Comparison of ENCODE assay signal across 8 mouse cellular contexts in genomic region chr8:95137201-95137600, GRCm38 (mm10). TPM values are rescaled to one million over a fixed set of nuclear protein-coding genes. Genes with fewer than 3 reads are reported as not detected.
DNase-seq lines count a peak whose midpoint lies in the region; ATAC-seq and TF ChIP-seq lines count a peak whose summit lies in the region.

No protein-coding gene starts in this region.

- intact Hi-C loops in heart, adult 2 months (cut with DNase I): no loop called here
- intact Hi-C loops in heart, postnatal 10 days (cut with DNase I): no loop called here

- DNase-seq in heart, adult 2 months: no peak
- DNase-seq in heart, postnatal 10 days: no peak
- DNase-seq in hindbrain, embryonic 10.5 days (ENCODE audit: low spot score): no peak
- no peak for DNase-seq in liver, postnatal 0 days
- no peak for DNase-seq in embryo, embryonic 9.5 days (ENCODE audit: extremely low spot score)
- no peak for DNase-seq in natural killer cell, adult 2 months (ENCODE audit: low spot score in 2 of 2)
- DNase-seq in testis, postnatal 14 days (ENCODE audit: low spot score): no peak

- no peak for TF ChIP-seq CTCF in heart, adult 2 months (IDR thresholded peaks at IDR 0.05)
- no peak for TF ChIP-seq CTCF in ES-Bruce4 (IDR thresholded peaks at IDR 0.05; ENCODE audit: low read depth, low read length)
- TF ChIP-seq CTCF in liver, postnatal 0 days (IDR thresholded peaks at IDR 0.05; ENCODE audit: low read depth): no peak

- H3K36me3 ChIP-seq in heart, adult 2 months (ENCODE audit: control insufficient read depth, insufficient read depth, low read length): peaks cover 5% of the 10 kb centered on the region
- H3K36me3 ChIP-seq in ES-Bruce4 (ENCODE audit: control insufficient read depth, insufficient read depth, low read length, poor library complexity, severe bottlenecking): no peaks in the 10 kb centered on the region
- no peaks in the 10 kb centered on the region for H3K36me3 ChIP-seq in hindbrain, embryonic 10.5 days
- H3K36me3 ChIP-seq in liver, postnatal 0 days (replicated peaks; ENCODE audit: insufficient read depth, low read length): no peaks in the 10 kb centered on the region

- H3K4me1 ChIP-seq in heart, adult 2 months (ENCODE audit: control insufficient read depth, insufficient read depth, low read length): peaks cover 21% of the 10 kb centered on the region
- H3K4me1 ChIP-seq in ES-Bruce4 (ENCODE audit: control insufficient read depth, insufficient read depth, low read length): peaks cover 7% of the 10 kb centered on the region
- peaks cover 39% of the 10 kb centered on the region for H3K4me1 ChIP-seq in hindbrain, embryonic 10.5 days (replicated peaks)
- peaks cover 21% of the 10 kb centered on the region for H3K4me1 ChIP-seq in liver, postnatal 0 days (ENCODE audit: insufficient read depth)

- H3K27ac ChIP-seq in heart, adult 2 months: peak overlapping the region; percentile 99
- H3K27ac ChIP-seq in ES-Bruce4 (ENCODE audit: insufficient read depth, low read length): peak overlapping the region; percentile 49
- no peak overlapping the region for H3K27ac ChIP-seq in hindbrain, embryonic 10.5 days
- H3K27ac ChIP-seq in liver, postnatal 0 days (ENCODE audit: low read depth): peak overlapping the region; percentile 76

- TF ChIP-seq EP300 in heart, adult 2 months (IDR thresholded peaks at IDR 0.05; ENCODE audit: insufficient read depth, low read depth, low read length): no peak
- TF ChIP-seq EP300 in ES-Bruce4 (IDR thresholded peaks at IDR 0.05; ENCODE audit: insufficient read depth, low read depth, low read length): no peak
- TF ChIP-seq EP300 in liver, postnatal 0 days (IDR thresholded peaks at IDR 0.05; ENCODE audit: low read depth): no peak

- peak overlapping the region; percentile 34 for H3K9ac ChIP-seq in heart, adult 2 months (ENCODE audit: low read depth, low read length)
- peak overlapping the region; percentile 53 for H3K9ac ChIP-seq in ES-Bruce4 (ENCODE audit: low read depth, poor library complexity, severe bottlenecking)
- peak overlapping the region; percentile 57 for H3K9ac ChIP-seq in liver, postnatal 0 days (replicated peaks)

- H3K4me2 ChIP-seq in liver, postnatal 0 days (ENCODE audit: low read depth, low read length): peak overlapping the region; percentile 67

- 0 out of 2 replicates have a peak, but pooled peaks have one; percentile 9 for ATAC-seq in liver, postnatal 0 days

- TF ChIP-seq POLR2A in heart, adult 2 months (IDR thresholded peaks at IDR 0.05; ENCODE audit: insufficient read depth, low read depth, low read length): no peak
- TF ChIP-seq POLR2A in ES-Bruce4 (IDR thresholded peaks at IDR 0.05; ENCODE audit: insufficient read depth, low read length): no peak

- H3K4me3 ChIP-seq in heart, adult 2 months: no peak overlapping the region
- peak overlapping the region; percentile 45 for H3K4me3 ChIP-seq in ES-Bruce4 (ENCODE audit: low read depth, low read length)
- H3K4me3 ChIP-seq in hindbrain, embryonic 10.5 days: peak overlapping the region; percentile 48
- peak overlapping the region; percentile 46 for H3K4me3 ChIP-seq in liver, postnatal 0 days (ENCODE audit: low read depth, low read length)

- WGBS in heart, adult 2 months: 67% methylated on average over 12 of the region's 12 CpGs
- WGBS in hindbrain, embryonic 10.5 days: 15% methylated on average over 12 of the region's 12 CpGs
- 48% methylated on average over 12 of the region's 12 CpGs for WGBS in liver, postnatal 0 days (ENCODE audit: insufficient replicate concordance)

- no peaks in the 10 kb centered on the region for H3K27me3 ChIP-seq in heart, adult 2 months (ENCODE audit: control insufficient read depth, insufficient read depth, low read length)
- H3K27me3 ChIP-seq in ES-Bruce4 (ENCODE audit: control insufficient read depth, insufficient read depth, low read length, poor library complexity, severe bottlenecking): no peaks in the 10 kb centered on the region
- peaks cover 63% of the 10 kb centered on the region for H3K27me3 ChIP-seq in hindbrain, embryonic 10.5 days (ENCODE audit: insufficient read depth, poor library complexity, severe bottlenecking)
- H3K27me3 ChIP-seq in liver, postnatal 0 days (ENCODE audit: insufficient read depth, low read length): peaks cover 8% of the 10 kb centered on the region; the same call in 1 of the 2 replicates

- H3K9me3 ChIP-seq in ES-Bruce4 (replicated peaks; ENCODE audit: control insufficient read depth, insufficient read depth, low read length, poor library complexity, severe bottlenecking): no peaks in the 10 kb centered on the region
- no peaks in the 10 kb centered on the region for H3K9me3 ChIP-seq in hindbrain, embryonic 10.5 days
- no peaks in the 10 kb centered on the region for H3K9me3 ChIP-seq in liver, postnatal 0 days (ENCODE audit: low read length)

- H3K79me2 ChIP-seq in heart, adult 2 months (replicated peaks; ENCODE audit: control insufficient read depth, insufficient read depth, low read length): peaks cover 4% of the 10 kb centered on the region; the same call in 1 of the 2 replicates

RNA-seq across cellular contexts. Expression of gene Katnb1, which starts 56.2 kb away (rescaled TPM):
- total RNA-seq in heart, adult 2 months (2021): 1 to 10 TPM; 4.5 to 5.9 TPM
- polyA plus RNA-seq in heart, adult 2 months (2012; rRNA removed): 8.7 and 9.1 TPM in 2 replicates
- 1 to 10 TPM; 9.3 TPM for total RNA-seq in heart, postnatal 10 days (2021)
- polyA plus RNA-seq in ES-Bruce4 (2011; ENCODE audit: insufficient read depth, insufficient read length, low read depth, missing spikeins): 15.9 and 16.1 TPM in 2 replicates
- polyA plus RNA-seq in hindbrain, embryonic 10.5 days (2016; fragmentation: Nextera tagmentation; extraction: Ambion mirVana): 37.7 and 41.6 TPM in 2 replicates
- polyA plus RNA-seq in liver, postnatal 0 days (2015; fragmentation: Nextera tagmentation; extraction: Ambion mirVana): 4.7 and 5.1 TPM in 2 replicates
